Mouse (Mus musculus) cerebellum, adult 2 months (tissue): ENCODE data around the gene Gm42674.

Experiments
- CTCF ChIP-seq: fragments of 200-500 bp; IDR thresholded peaks from 2 replicates; pipeline ENCODE4 v1.5.1; 2011; ENCODE audit warnings: low read depth, mild to moderate bottlenecking, control low read depth, low read length, moderate library complexity, borderline replicate concordance; ENCODE audit not compliant: insufficient read depth
- POLR2A ChIP-seq: fragments of 200-500 bp; IDR thresholded peaks from 2 replicates; pipeline ENCODE4 v1.6.1; 2011; ENCODE audit warnings: low read length, control low read depth, borderline replicate concordance; ENCODE audit not compliant: insufficient read depth

GRCm38 (mm10) chr3:90560008-90560628 lies 41.6 kb upstream of the Gm42674 start, which contains the start of gene S100a3:
- TF ChIP-seq CTCF (no peak), POLR2A (no peak)
